Mouse (Mus musculus): ENCODE results near the gene Zfp90.
A peak's percentile ranks its signal among the peaks of the same experiment; 100 is the strongest.

The Zfp90 gene

DNA sequence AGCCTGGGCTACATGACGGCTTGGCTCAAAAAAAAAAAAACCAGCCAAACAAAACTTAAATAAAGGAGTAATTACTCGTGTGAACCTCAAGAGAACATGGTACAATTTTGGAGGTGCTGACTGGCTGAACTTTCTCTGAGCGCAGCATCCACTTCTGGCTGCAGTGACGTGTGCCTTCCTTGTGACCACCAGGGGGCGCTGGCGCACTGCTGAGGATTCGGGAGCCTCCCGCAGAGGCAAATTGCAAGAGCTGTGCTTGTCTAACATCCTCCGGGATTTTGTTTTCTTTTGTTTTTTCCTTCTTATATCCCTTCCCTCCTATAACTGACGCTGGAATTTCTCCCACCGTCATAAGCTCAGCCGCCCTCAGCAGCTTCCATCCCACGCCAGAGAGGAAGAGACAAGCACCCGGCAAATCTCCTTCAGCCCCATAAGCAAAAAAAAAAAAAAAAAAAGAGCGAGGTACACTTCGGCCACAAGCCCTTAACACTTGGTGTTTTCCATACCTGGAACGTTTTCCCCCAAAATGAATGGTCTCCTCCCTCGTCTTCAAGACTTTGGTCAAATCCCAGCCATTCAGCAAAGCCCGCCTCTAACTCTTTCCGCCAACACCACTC lies 17.9 kb downstream of the Zfp90 start:
- DNase-seq (ENCODE audit: low read depth, low spot score) = peak; percentile 91

DNA sequence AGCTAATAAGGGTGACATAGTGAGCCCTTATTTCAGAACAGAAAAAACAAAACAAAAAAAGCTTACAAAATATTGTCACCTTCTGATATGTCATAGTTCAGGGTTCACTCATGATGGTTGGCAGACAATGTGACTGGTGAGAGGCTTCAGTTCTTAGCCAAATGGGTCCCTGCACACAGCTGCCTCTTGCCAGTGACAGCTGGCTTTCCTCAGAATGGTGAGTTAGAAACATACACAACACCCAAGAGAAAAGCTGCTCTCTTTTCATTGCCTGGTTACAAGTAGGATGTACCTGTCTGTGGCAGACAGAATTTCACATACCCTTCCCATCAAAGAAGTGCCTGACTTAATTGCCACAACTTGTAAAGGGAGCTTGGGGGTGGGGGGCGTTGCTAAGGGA lies 18.5 kb downstream of the Zfp90 start:
- DNase-seq (ENCODE audit: low read depth, low spot score) = no peak

DNA sequence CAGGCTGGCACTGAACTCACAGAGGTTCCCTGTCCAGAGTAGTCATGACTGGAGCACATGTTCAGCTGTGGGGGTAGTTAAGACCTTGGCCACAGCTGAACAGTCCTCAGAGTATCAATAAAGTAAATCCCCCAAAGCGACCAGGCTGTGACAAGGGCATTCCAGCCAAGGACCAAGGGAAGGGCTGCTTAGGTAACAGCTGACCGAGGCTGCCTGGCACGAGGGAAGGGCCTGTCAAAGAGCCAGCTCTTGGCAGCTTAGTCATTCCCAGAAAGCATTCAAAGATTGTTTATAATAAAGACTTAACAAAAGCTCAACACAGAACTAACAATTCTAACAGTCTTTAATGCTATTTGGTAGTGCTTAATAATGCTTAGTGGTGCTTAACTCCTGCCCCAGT lies 22.7 kb downstream of the Zfp90 start:
- no peak for DNase-seq (ENCODE audit: low read depth, low spot score)

DNA sequence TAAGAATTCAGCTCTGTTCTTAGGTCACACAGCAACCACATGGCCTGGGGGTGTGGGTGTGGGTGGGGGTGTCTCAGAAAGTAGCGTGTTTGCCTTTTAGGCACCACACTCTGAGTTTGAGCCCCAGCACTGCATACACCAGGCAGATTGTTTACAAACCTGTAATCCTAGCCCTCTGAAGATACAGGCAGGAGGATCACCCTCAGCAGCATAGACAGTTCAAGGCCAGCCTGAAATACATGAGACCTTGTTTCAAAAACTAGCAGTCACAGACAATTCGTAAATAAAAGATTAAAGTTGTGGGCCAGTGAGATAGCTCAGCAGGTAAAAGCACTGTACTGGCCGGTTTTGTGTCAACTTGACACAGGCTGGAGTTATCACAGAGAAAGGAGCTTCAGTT lies 25.0 kb downstream of the Zfp90 start:
- no peak for DNase-seq (ENCODE audit: low read depth, low spot score)

DNA sequence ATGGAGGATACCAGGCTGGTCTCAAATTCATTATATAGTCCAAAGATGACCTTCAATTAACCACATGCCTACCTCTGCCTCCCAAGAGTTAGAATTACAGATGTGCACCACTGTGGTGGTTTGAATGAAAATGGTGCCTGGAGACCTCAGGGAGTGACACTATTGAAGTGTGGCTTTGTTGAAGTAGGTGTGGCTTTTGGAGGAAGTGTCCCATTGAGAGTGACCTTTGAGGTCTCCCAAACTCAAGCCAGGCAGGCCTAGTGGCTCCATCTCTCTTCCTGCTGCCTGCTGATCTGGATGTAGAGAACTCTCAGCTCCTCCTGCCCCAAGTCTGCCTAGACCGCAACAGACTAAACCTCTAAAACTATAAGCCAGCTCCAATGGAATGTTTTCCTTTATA lies 27.6 kb downstream of the Zfp90 start:
- no peak for DNase-seq (ENCODE audit: low read depth, low spot score)

DNA sequence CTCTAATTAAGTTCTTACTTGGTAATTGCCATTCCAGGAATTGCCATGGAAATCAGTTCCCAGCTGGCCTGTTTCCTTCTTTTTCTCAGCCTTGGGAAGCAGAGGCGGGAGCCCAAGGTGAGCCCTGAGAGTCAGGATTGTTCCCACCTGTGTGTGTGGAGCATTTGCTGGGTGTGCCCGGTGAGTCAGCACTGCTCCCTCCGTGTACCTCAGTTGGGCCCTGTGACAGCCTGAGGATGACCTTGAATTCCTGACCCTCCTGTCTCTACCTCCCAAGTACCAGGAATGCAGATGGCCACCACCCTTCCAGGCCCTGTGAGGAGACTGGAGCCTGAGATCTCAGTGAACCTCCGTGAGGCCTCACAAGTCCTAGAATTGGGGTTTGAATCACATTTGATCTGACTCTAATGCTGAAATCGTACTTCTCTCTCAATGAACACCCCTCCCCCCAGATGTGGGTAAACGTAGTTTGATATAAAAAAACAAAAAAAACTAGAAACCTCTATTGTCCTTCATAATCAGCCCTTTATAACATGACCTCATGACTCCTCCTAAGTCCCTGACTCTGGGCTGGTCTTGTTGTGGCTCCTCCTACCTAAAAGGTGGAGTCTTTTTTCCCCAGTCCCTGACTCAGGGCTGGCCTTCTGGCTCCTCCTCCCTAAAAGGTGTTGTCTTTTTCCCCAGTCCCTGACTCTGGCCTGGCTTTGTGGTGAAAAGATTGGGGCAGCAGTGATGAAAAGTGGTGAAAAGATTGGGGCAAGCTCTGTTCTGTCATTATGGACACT lies 36.4 kb downstream of the Zfp90 start:
- no peak for DNase-seq (ENCODE audit: low read depth, low spot score)

DNA sequence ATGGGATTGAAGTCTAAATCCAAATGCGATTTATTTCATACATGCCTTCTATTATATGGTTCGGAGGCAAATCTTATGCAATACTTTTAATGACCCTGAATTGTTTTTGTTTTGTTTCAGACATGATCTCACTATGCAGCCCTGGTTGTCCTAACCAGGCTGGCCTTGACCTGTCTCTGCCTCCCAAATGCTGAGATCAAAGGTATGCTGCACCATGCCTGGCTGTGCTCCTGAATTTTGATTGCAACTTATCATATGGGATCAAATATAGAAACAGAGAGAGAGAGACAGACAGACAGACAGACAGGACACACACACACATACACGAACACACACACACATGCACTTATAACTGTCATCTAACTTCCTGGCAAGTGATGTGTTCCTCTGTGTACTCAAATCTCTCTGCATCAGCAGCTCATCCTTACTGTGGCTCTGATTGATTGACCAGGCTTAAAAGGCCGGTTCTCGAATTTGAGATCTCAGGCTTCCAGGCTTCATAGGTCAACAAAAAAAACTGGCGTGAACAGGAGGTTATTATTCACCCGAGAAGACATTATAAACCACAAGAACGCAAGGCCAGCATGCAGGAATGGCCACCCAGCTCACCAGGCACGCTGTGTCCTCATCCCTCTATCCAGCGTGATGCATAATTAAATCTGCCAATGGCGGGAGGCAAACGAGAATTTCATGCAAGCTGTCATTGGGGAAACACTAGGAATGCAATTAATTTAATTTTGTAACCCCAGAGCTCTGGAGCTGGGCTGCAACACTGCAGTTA lies 37.8 kb downstream of the Zfp90 start:
- no peak for DNase-seq (ENCODE audit: low read depth, low spot score)

DNA sequence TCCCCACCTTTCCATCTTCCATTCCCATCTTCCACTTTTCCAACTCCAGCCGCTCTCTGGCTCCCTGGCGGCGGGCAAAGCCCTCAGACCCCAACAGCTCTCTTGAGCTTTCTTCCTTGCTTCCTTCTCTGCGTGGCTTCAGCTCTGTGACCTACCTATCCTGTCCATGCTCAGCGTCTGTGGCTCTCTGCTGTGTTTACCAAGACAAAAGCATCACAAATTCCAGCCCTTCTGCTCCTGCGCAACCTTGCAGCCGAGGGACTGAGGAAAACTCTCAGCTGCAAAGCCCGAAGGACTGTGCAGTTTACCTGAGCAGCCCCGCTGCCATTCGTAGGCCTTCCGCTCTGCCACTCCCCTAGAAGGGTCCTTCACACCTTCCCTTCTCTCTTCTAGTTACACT lies 38.9 kb downstream of the Zfp90 start:
- no peak for DNase-seq (ENCODE audit: low read depth, low spot score)

DNA sequence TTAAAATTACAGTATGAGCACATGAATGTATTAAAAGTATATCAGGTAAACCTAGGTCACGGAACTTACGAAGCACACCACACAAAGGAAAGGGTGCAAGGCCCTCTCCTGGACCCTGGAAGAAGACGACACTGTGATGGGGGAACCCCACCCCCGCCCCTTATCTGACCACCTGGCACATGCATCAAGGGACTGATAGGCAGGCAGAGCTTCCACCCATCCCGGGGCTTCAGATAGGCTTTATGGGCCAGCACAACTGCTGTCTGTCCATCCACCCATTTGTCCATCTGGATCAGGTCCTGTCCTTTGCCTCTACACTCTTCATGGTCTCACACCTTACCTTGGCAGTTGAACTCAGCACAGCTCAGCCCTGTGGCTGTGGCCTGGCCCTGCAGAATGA lies 47.0 kb downstream of the Zfp90 start:
- no peak for DNase-seq (ENCODE audit: low read depth, low spot score)

DNA sequence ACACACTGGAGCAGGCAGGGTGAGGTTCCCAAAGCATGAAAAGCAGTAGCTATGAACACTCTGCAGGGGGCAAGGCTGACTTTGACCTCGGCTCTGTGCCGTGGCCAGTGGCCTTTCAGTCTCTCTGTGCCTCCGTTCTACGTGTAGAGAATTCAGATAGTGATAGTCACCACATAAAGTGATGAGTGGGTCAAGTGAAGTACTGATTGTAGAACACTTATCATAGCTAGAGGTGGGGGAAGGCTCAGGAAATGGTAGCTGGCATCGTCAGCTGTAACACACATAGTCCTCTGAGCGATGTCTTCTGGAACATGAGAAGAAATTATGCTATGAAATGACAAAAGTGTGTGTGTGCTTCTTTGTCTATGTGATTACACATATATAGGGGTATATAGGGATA lies 48.7 kb downstream of the Zfp90 start:
- no peak for DNase-seq (ENCODE audit: low read depth, low spot score)

DNA sequence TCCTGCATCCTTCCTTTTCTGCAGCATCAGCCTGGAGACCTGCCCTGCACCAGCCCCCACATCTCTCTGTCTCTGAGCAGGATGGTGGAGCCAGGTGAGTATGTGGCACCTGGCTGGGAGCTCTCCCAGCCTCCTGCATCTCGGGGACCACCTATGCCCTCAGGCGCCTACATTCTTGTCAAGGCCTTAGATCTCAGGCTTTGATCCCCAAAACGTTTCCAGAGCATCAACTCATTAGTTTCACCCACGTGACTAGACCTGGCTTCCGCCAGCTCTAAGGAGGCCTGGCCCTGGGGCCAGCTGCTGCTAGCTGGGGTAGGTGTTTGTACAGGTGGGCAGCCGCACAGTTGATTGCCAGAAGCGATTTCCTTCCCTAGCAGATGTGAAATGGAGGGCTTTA lies 54.4 kb downstream of the Zfp90 start:
- peak; percentile 39 for DNase-seq (ENCODE audit: low read depth, low spot score)

DNA sequence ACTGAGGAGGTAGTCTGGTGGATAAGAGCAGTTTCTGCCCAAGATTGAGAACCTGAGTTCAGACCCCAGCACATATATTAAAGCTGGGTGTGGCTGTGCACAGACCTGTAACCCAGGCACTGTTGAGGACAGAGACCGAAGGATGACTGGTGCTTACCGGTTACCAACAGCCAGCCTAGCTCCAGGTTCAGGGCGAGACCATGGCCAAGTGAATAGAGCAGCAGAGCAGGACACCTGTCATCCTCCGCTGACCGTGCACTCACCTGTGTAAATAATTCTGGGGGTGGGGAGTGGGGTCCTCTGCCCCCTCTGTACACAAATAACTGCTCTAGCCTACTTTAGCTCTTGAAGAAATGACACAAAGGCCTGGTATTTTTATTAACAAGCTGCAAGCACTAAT lies 58.9 kb downstream of the Zfp90 start:
- DNase-seq (ENCODE audit: low read depth, low spot score) = no peak

Data from mesoderm, embryonic 11.5 days (tissue).